Mouse (Mus musculus) spleen, adult 2 months (tissue): ENCODE results near the gene Parp6.

Source experiments
- CTCF ChIP-seq: fragments of 200-500 bp; IDR thresholded peaks from 2 replicates; pipeline ENCODE4 v1.5.1; 2011; ENCODE audit warnings: mild to moderate bottlenecking, inconsistent platforms; ENCODE audit not compliant: insufficient read depth, insufficient read length, insufficient replicate concordance; ENCODE audit errors: extremely low read depth
- POLR2A ChIP-seq: fragments of 200-500 bp; IDR thresholded peaks from 2 replicates; pipeline ENCODE4 v1.6.1; 2011; ENCODE audit warnings: low read depth, low read length, inconsistent platforms

GRCm38 (mm10) chr9:59638372-59638771 lies 21.3 kb downstream of the Parp6 start:
- TF ChIP-seq CTCF, result no peak
- TF ChIP-seq POLR2A, result no peak
